Mouse (Mus musculus) kidney, adult 2 months (tissue): ENCODE data around the gene Gm10718.
"Not testable (repeated sequence)": the region's sequence is repeated elsewhere in the genome, so short reads cannot be mapped to it uniquely, and the experiment has no call there.

ENCODE experiments used
- CTCF ChIP-seq: fragments of 200-500 bp; conservative IDR thresholded peaks from 2 replicates; pipeline ENCODE4 v1.5.1; 2011; ENCODE audit warnings: low read depth, mild to moderate bottlenecking, control low read depth, low read length, moderate library complexity, mixed read lengths; ENCODE audit not compliant: insufficient read depth, insufficient read length
- POLR2A ChIP-seq: fragments of 200-500 bp; IDR thresholded peaks from one replicate; pipeline ENCODE4 v1.6.1; 2011; ENCODE audit warnings: low read depth, low read length, control low read depth

- not testable (repeated sequence) for TF ChIP-seq POLR2A, CTCF
Measured at GRCm38 (mm10) chr9:3015896-3016295, 7.5 kb upstream of the Gm10718 start.
